Mouse (Mus musculus) ES-Bruce4 (cell line): ENCODE data around the gene Hsd17b1.

Experiments
- CTCF ChIP-seq: IDR thresholded peaks from one replicate; pipeline ENCODE4 v1.8.1; 2011; ENCODE audit warnings: low read depth, low read length
- EP300 ChIP-seq: IDR thresholded peaks from 2 replicates; pipeline ENCODE4 v1.6.1; 2011; ENCODE audit warnings: low read depth, low read length; ENCODE audit not compliant: insufficient read depth
- POLR2A ChIP-seq: IDR thresholded peaks from one replicate; pipeline ENCODE4 v1.8.1; 2011; ENCODE audit warnings: low read length; ENCODE audit not compliant: insufficient read depth

DNA sequence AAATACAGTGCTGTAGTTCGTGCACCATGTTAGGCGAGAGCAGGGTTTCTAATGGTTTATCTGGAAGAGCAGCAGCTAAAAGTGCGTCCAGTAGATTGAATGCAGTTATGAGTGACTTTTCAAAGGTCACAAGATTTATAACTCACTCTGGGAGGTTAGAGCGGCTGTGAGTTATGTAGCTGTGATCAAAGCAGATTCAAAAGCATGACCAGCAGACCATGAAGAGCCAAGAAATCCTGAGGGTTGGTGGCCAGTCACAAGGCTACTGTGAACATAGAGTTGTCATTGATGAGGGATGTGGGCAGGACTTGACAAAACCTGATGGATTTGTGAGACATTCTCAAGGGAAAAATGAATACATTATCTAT lies 42.9 kb upstream of the Hsd17b1 start:
- no peak for TF ChIP-seq EP300
- TF ChIP-seq POLR2A = no peak
- no peak for TF ChIP-seq CTCF
